Mouse (Mus musculus) brain, embryonic 14.5 days (tissue): ENCODE results near the gene Adgrl2.

Experiments used
- CTCF ChIP-seq: fragments of 200-500 bp; IDR thresholded peaks from 2 replicates; pipeline ENCODE4 v1.5.1; 2012; ENCODE audit warnings: inconsistent platforms, mild to moderate bottlenecking, moderate library complexity, borderline replicate concordance; ENCODE audit not compliant: insufficient read depth, insufficient read length; ENCODE audit errors: extremely low read depth
- POLR2A ChIP-seq: fragments of 200-500 bp; IDR thresholded peaks from 2 replicates; pipeline ENCODE4 v1.6.1; 2012; ENCODE audit warnings: mild to moderate bottlenecking, inconsistent platforms, borderline replicate concordance; ENCODE audit not compliant: poor library complexity, insufficient read depth, insufficient read length, severe bottlenecking; ENCODE audit errors: extremely low read depth

GRCm38 (mm10) chr3:148958185-148958584 is 32.2 kb downstream of the Adgrl2 start:
- no peak for TF ChIP-seq CTCF
- TF ChIP-seq POLR2A = no peak
